Mouse (Mus musculus) hematopoietic stem cell, adult 5-6 weeks (primary cell): ENCODE measurements around the gene Adipoq. TPM values are rescaled to one million over a fixed set of nuclear protein-coding genes. Genes with fewer than 3 reads are reported as not detected.
"Not testable (repeated sequence)": the region's sequence is repeated elsewhere in the genome, so short reads cannot be mapped to it uniquely, and the experiment has no call there.

Source experiments
- ATAC-seq, 2 experiments: fragments of 125-278 bp in 1 of 2; replicated peaks in 1 of 2; 2 replicates each; pipeline ENCODE4 v1.8.0; 2016 to 2017; ENCODE audit warnings: inconsistent platforms in 2 of 2, mild to moderate bottlenecking in 2 of 2, moderate number of reproducible peaks in 2 of 2, low read depth in 1 of 2, moderate TSS enrichment in 1 of 2; ENCODE audit not compliant: low FRiP score in 2 of 2, poor library complexity in 2 of 2, severe bottlenecking in 2 of 2, insufficient read depth in 1 of 2, low TSS enrichment in 1 of 2
- total RNA-seq: library from RNA; stranded (forward); fragments of 172-1452, 232-1000 nt; gene quantifications from 2 replicates; pipeline ENCODE4 v1.2.3, GENCODE M21; 2017

Adipoq gene
- total RNA-seq, 1 experiment from 2014 or later: not detected

GRCm38 (mm10) chr16:23148936-23149335 lies 2.6 kb downstream of the Adipoq start:
- no peak for ATAC-seq

GRCm38 (mm10) chr16:23149396-23149795 lies 3.1 kb downstream of the Adipoq start:
- no peak for ATAC-seq

GRCm38 (mm10) chr16:23151423-23151822 lies 5.1 kb downstream of the Adipoq start:
- peak in 1 of 2 experiments; percentile 32; a peak in 1 of 4 replicates for ATAC-seq

GRCm38 (mm10) chr16:23154261-23154660 lies 7.9 kb downstream of the Adipoq start:
- no peak for ATAC-seq

GRCm38 (mm10) chr16:23157013-23157412 lies 10.7 kb downstream of the Adipoq start:
- no peak for ATAC-seq

- ATAC-seq: no peak
These were observed 12.0 kb downstream of the Adipoq start for GRCm38 (mm10) chr16:23158292-23158691.

- ATAC-seq: no peak
These were observed 12.6 kb downstream of the Adipoq start for GRCm38 (mm10) chr16:23158957-23159356.

GRCm38 (mm10) chr16:23159749-23160148 lies 13.4 kb downstream of the Adipoq start:
- ATAC-seq: no peak

- peak; percentile 53; a peak in 3 of 4 replicates for ATAC-seq
These were observed 15.8 kb downstream of the Adipoq start for GRCm38 (mm10) chr16:23162116-23162515.

- no peak for ATAC-seq
These were observed 18.1 kb downstream of the Adipoq start for GRCm38 (mm10) chr16:23164443-23164842.

GRCm38 (mm10) chr16:23165441-23165840 lies 19.1 kb downstream of the Adipoq start:
- 0 out of 4 replicates have a peak, but pooled peaks of 1 of the 2 experiments have one; percentile 42 for ATAC-seq

- ATAC-seq: no peak
These were observed 20.3 kb downstream of the Adipoq start for GRCm38 (mm10) chr16:23166646-23167045.

GRCm38 (mm10) chr16:23167079-23167478 lies 20.7 kb downstream of the Adipoq start:
- no peak for ATAC-seq

- no peak for ATAC-seq
These were observed 24.5 kb downstream of the Adipoq start for GRCm38 (mm10) chr16:23170813-23171212.

GRCm38 (mm10) chr16:23173904-23174303 lies 27.6 kb downstream of the Adipoq start:
- ATAC-seq: no peak

GRCm38 (mm10) chr16:23174855-23175254 lies 28.5 kb downstream of the Adipoq start:
- ATAC-seq: no peak

GRCm38 (mm10) chr16:23175956-23176355 lies 29.6 kb downstream of the Adipoq start:
- no peak for ATAC-seq

- ATAC-seq: no peak
These were observed 31.5 kb downstream of the Adipoq start for GRCm38 (mm10) chr16:23177856-23178255.

- ATAC-seq: no peak
These were observed 32.5 kb downstream of the Adipoq start for GRCm38 (mm10) chr16:23178796-23179195.

- ATAC-seq: not testable (repeated sequence)
These were observed 33.1 kb downstream of the Adipoq start for GRCm38 (mm10) chr16:23179436-23179835.
